Mouse (Mus musculus) bone marrow, adult 2 months (tissue): ENCODE measurements around the gene Tbck.

Source experiments
- CTCF ChIP-seq: fragments of 200-500 bp; IDR thresholded peaks from 2 replicates; pipeline ENCODE4 v1.5.1; 2011; ENCODE audit warnings: low read length, control low read depth; ENCODE audit not compliant: control insufficient read depth, insufficient read depth
- POLR2A ChIP-seq: fragments of 200-500 bp; IDR thresholded peaks from 2 replicates; pipeline ENCODE4 v1.6.1; 2011; ENCODE audit warnings: low read depth, mild to moderate bottlenecking, control low read depth, low read length, borderline replicate concordance; ENCODE audit not compliant: control insufficient read depth

DNA sequence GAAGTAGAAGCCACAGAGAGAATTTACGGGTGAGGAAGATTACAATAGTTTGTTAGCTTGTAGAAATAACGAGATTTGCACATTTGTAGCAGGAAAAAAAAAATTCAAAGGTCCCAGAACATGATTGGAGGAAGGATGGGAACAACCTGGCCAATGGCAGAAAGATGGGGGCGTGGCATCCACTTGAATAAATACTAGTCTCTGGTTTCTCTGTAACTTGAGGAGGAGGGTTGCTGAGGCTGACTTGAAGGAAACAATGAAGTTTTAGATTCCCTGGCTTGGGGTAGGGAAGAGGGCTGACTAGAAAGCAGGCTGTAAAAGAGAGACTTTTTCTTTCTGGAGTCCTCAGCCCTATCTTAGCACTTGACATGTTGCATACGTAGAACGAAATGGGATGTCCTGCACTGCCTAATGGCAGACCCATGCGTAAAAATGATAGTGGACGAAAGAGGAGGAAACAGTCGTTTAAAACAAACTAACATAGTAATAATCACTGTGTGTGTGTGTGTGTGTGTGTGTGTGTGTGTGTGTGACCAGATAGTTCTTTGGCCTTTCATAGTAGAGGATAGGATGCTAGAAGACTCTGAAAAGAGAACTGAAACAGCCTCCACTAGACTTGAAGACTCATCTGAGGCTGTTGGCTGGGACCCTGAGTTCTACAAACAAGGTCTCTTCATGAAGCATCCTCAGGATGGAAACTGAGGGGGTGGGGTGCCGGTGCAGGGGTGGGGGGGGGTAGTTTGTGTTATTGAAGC, 171.7 kb downstream of the Tbck start:
- TF ChIP-seq POLR2A = no peak
- no peak for TF ChIP-seq CTCF
